Comparison of ENCODE assay signal across 31 mouse cellular contexts in genomic region chrX:19162351-19162750, GRCm38 (mm10).
DNase-seq lines count a peak whose midpoint lies in the region; ATAC-seq and TF ChIP-seq lines count a peak whose summit lies in the region.
"Had no signal": no experiment of that assay in that cellular context is flagged by ENCODE, and none has a peak within 500 bp of the region (broad histone marks: within the 10 kb centered on the region; RNA-seq: fewer than 3 reads in every experiment).

No protein-coding gene starts in this region.

- TF ChIP-seq POLR2A in MEL (IDR thresholded peaks at IDR 0.05; ENCODE audit: control insufficient read depth in 1 of 2, insufficient read depth in 1 of 2, low read depth in 1 of 2, low read length in 2 of 2, poor library complexity in 1 of 2), result no peak
- TF ChIP-seq POLR2A in myocyte (IDR thresholded peaks at IDR 0.05; ENCODE audit: insufficient read length, low read depth), result no peak

- no peak for TF ChIP-seq RAD21 in MEL (IDR thresholded peaks at IDR 0.05; ENCODE audit: low read depth, low read length)

- TF ChIP-seq EP300 in MEL (IDR thresholded peaks at IDR 0.05; ENCODE audit: low read depth in 1 of 2, low read length in 2 of 2), result no peak

- peaks cover 9% of the 10 kb centered on the region for H3K36me3 ChIP-seq in megakaryocyte, embryonic 14.5 days (replicated peaks; ENCODE audit: low read length)
- H3K36me3 ChIP-seq in MEL (ENCODE audit: control insufficient read depth in 1 of 2, insufficient read depth in 2 of 2, low read length in 2 of 2), result peaks cover 0 to 19% of the 10 kb centered on the region in 2 experiments; a peak in 3 of 4 replicates
- no peaks in the 10 kb centered on the region for H3K36me3 ChIP-seq in myocyte (ENCODE audit: control insufficient read depth, insufficient read depth)
- H3K36me3 ChIP-seq: embryonic facial prominence, embryonic 10.5 days; embryonic facial prominence, embryonic 13.5 days; forebrain, embryonic 10.5 days; heart, embryonic 10.5 days; heart, embryonic 13.5 days; hindbrain, embryonic 15.5 days had no signal

- H3K4me1 ChIP-seq in megakaryocyte, embryonic 14.5 days, result peaks cover 29% of the 10 kb centered on the region
- H3K4me1 ChIP-seq in MEL (ENCODE audit: control insufficient read depth in 1 of 2, insufficient read depth in 2 of 2, low read length in 2 of 2), result peaks cover 4 to 9% of the 10 kb centered on the region in 2 experiments; a peak in 2 of 4 replicates
- H3K4me1 ChIP-seq in brown adipose tissue, adult 24 weeks (ENCODE audit: control insufficient read depth, insufficient read depth, insufficient read length, low read length), result peaks cover 2% of the 10 kb centered on the region; the same call in 1 of the 2 replicates
- H3K4me1 ChIP-seq: embryonic facial prominence, embryonic 10.5 days; embryonic facial prominence, embryonic 13.5 days; forebrain, embryonic 13.5 days; heart, embryonic 10.5 days; heart, embryonic 13.5 days; hindbrain, embryonic 15.5 days had no signal

- ATAC-seq in megakaryocyte, adult 5-6 weeks (ENCODE audit: poor library complexity, severe bottlenecking), result no peak
- ATAC-seq: forebrain, embryonic 13.5 days; forebrain, embryonic 16.5 days had no signal

- no peak for TF ChIP-seq CTCF in MEL (IDR thresholded peaks at IDR 0.05 in 2 of 3, conservative IDR thresholded peaks at IDR 0.05 in 1 of 3; ENCODE audit: control insufficient read depth in 1 of 3, insufficient read depth in 1 of 3, low read depth in 2 of 3, low read length in 3 of 3, poor library complexity in 1 of 3, severe bottlenecking in 1 of 3)

- DNase-seq in MEL (ENCODE audit: low read depth, low spot score), result peak; percentile 26
- no peak for DNase-seq in ovary, postnatal 10 days (ENCODE audit: low spot score)
- no peak for DNase-seq in testis, postnatal 14 days (ENCODE audit: low spot score)
- DNase-seq in right cerebral cortex, postnatal 14 days, result no peak
- DNase-seq: adrenal gland, adult 8-10 months; adrenal gland, postnatal 36 days; B cell, adult 2 months; cerebellum, adult 11-12 months; cerebellum, adult 8-10 months; cerebellum, postnatal 10 days; cerebellum, postnatal 36 days; embryo, embryonic 11 days; gastrocnemius, postnatal 10 days; gastrocnemius, postnatal 36 days; heart, adult 2 months; heart, postnatal 14 days; heart, postnatal 4 days had no signal

- H3K4me3 ChIP-seq in megakaryocyte, embryonic 14.5 days (replicated peaks), result peak overlapping the region; percentile 55
- H3K4me3 ChIP-seq in MEL (ENCODE audit: control insufficient read depth in 1 of 2, insufficient read depth in 1 of 2, low read depth in 2 of 2, low read length in 2 of 2) (no peak overlapping the region), myocyte (no peak overlapping the region)
- no peak overlapping the region for H3K4me3 ChIP-seq in brown adipose tissue, adult 24 weeks (ENCODE audit: insufficient read depth, low read depth, low read length)
- H3K4me3 ChIP-seq: embryonic facial prominence, embryonic 10.5 days; embryonic facial prominence, embryonic 13.5 days; forebrain, embryonic 10.5 days; forebrain, embryonic 13.5 days; heart, adult 2 months; heart, embryonic 10.5 days; heart, embryonic 13.5 days; hindbrain, embryonic 15.5 days had no signal

- H3K9me3 ChIP-seq in megakaryocyte, embryonic 14.5 days, result no peaks in the 10 kb centered on the region
- H3K9me3 ChIP-seq in MEL (replicated peaks; ENCODE audit: insufficient read depth, low read length), result no peaks in the 10 kb centered on the region
- H3K9me3 ChIP-seq: embryonic facial prominence, embryonic 10.5 days; embryonic facial prominence, embryonic 13.5 days; forebrain, embryonic 10.5 days; forebrain, embryonic 13.5 days; G1E; heart, embryonic 10.5 days; heart, embryonic 13.5 days; hindbrain, embryonic 15.5 days had no signal

- H3K27me3 ChIP-seq in megakaryocyte, embryonic 14.5 days (replicated peaks), result no peaks in the 10 kb centered on the region
- H3K27me3 ChIP-seq in MEL (ENCODE audit: control insufficient read depth in 1 of 2, insufficient read depth in 2 of 2, low read length in 2 of 2), result no peaks in the 10 kb centered on the region
- no peaks in the 10 kb centered on the region for H3K27me3 ChIP-seq in myocyte (ENCODE audit: control insufficient read depth, insufficient read depth, insufficient read length)
- H3K27me3 ChIP-seq: CH12.LX; embryonic facial prominence, embryonic 13.5 days; forebrain, embryonic 13.5 days; heart, embryonic 13.5 days; hindbrain, embryonic 15.5 days had no signal

- H3ac ChIP-seq in myocyte (ENCODE audit: control insufficient read depth, insufficient read length), result no peak overlapping the region

- H3K9ac ChIP-seq in MEL (ENCODE audit: control insufficient read depth, low read depth, low read length, poor library complexity, severe bottlenecking), result no peak overlapping the region
- H3K9ac ChIP-seq: embryonic facial prominence, embryonic 13.5 days; forebrain, embryonic 13.5 days; heart, embryonic 13.5 days; hindbrain, embryonic 15.5 days had no signal

- no peaks in the 10 kb centered on the region for H3K79me2 ChIP-seq in MEL (ENCODE audit: control insufficient read depth, insufficient read depth, low read length, poor library complexity)
- H3K79me2 ChIP-seq in myocyte (ENCODE audit: control insufficient read depth, insufficient read depth), result peaks cover 78% of the 10 kb centered on the region

- peak overlapping the region; percentile 87 for H3K4me2 ChIP-seq in myocyte (ENCODE audit: low read depth)
- H3K4me2 ChIP-seq: embryonic facial prominence, embryonic 13.5 days; forebrain, embryonic 13.5 days; heart, embryonic 13.5 days; hindbrain, embryonic 15.5 days had no signal

- H3K27ac ChIP-seq in MEL (ENCODE audit: control insufficient read depth, low read depth, low read length), result no peak overlapping the region
- 0 out of 2 replicates have a peak overlapping the region, but pooled peaks have one; percentile 11 for H3K27ac ChIP-seq in brown adipose tissue, adult 24 weeks (replicated peaks; ENCODE audit: low read depth, low read length)
- H3K27ac ChIP-seq: embryonic facial prominence, embryonic 10.5 days; embryonic facial prominence, embryonic 13.5 days; forebrain, embryonic 10.5 days; forebrain, embryonic 13.5 days; heart, adult 2 months; heart, embryonic 10.5 days; heart, embryonic 13.5 days; hindbrain, embryonic 15.5 days had no signal

TF ChIP-seq in MEL, 35 proteins besides CTCF, POLR2A, EP300 and RAD21:
- TF ChIP-seq MEF2A (IDR thresholded peaks at IDR 0.05; ENCODE audit: extremely low read depth, insufficient replicate concordance, low read depth, low read length, poor library complexity, severe bottlenecking), result no peak
- no peak for TF ChIP-seq ETS1 (IDR thresholded peaks at IDR 0.05; ENCODE audit: low read depth, low read length)
- TF ChIP-seq SMC3 (IDR thresholded peaks at IDR 0.05; ENCODE audit: low read depth, low read length), result no peak
- TF ChIP-seq MAZ (IDR thresholded peaks at IDR 0.05; ENCODE audit: low read depth, low read length), result no peak
- TF ChIP-seq UBTF (IDR thresholded peaks at IDR 0.05; ENCODE audit: borderline replicate concordance, insufficient read depth, low read depth, low read length), result no peak
- TF ChIP-seq BHLHE40 (IDR thresholded peaks at IDR 0.05; ENCODE audit: borderline replicate concordance, low read depth, low read length), result no peak
- TF ChIP-seq MYB (IDR thresholded peaks at IDR 0.05; ENCODE audit: low read depth, low read length), result no peak
- TF ChIP-seq ZKSCAN1 (IDR thresholded peaks at IDR 0.05; ENCODE audit: low read depth, low read length), result no peak
TF ChIP-seq in MEL: peak in this region for 0.

TF ChIP-seq in myocyte, 11 proteins besides CTCF, POLR2A, EP300 and RAD21:
- TF ChIP-seq CEBPB (IDR thresholded peaks at IDR 0.05; ENCODE audit: insufficient read depth, poor library complexity, severe bottlenecking), result no peak
- no peak for TF ChIP-seq SRF (IDR thresholded peaks at IDR 0.05; ENCODE audit: control insufficient read depth, insufficient read length, low read depth)
- no peak for TF ChIP-seq MAX (IDR thresholded peaks at IDR 0.05; ENCODE audit: low read depth)
- no peak for TF ChIP-seq MYOG (IDR thresholded peaks at IDR 0.05; ENCODE audit: control insufficient read depth in 1 of 3, insufficient read depth in 1 of 3, insufficient read length in 2 of 3, low read depth in 2 of 3)
- no peak for TF ChIP-seq E2F4 (IDR thresholded peaks at IDR 0.05; ENCODE audit: insufficient read depth)
- TF ChIP-seq TCF3 (IDR thresholded peaks at IDR 0.05; ENCODE audit: insufficient read length, low read depth), result no peak
- TF ChIP-seq USF1 (IDR thresholded peaks at IDR 0.05; ENCODE audit: low read depth), result no peak
- TF ChIP-seq MYOD1 (IDR thresholded peaks at IDR 0.05; ENCODE audit: control insufficient read depth in 1 of 3, insufficient read length in 2 of 3, low read depth in 2 of 3), result no peak
- no peak for TF ChIP-seq TCF12 (IDR thresholded peaks at IDR 0.05; ENCODE audit: insufficient read depth, poor library complexity, severe bottlenecking)
- no peak for TF ChIP-seq REST (IDR thresholded peaks at IDR 0.05; ENCODE audit: insufficient read depth, insufficient read length)
- TF ChIP-seq POLR2AphosphoS2 (IDR thresholded peaks at IDR 0.05; ENCODE audit: insufficient read length, low read depth), result no peak
